Mouse (Mus musculus) G1E (cell line): ENCODE results near the gene Rdh16f1.

Experiments used
- CTCF ChIP-seq: IDR thresholded peaks from 2 replicates; pipeline ENCODE4 v1.5.1; 2012; ENCODE audit warnings: low read depth, low read length, inconsistent platforms, mixed read lengths
- GATA1 ChIP-seq: IDR thresholded peaks from 2 replicates; pipeline ENCODE4 v1.6.1; 2012; ENCODE audit warnings: borderline replicate concordance, low read length, inconsistent platforms, mixed read lengths
- TAL1 ChIP-seq: conservative IDR thresholded peaks from 2 replicates; pipeline ENCODE4 v1.6.1; 2012; ENCODE audit warnings: low read depth, low read length, inconsistent platforms, mixed read lengths

DNA sequence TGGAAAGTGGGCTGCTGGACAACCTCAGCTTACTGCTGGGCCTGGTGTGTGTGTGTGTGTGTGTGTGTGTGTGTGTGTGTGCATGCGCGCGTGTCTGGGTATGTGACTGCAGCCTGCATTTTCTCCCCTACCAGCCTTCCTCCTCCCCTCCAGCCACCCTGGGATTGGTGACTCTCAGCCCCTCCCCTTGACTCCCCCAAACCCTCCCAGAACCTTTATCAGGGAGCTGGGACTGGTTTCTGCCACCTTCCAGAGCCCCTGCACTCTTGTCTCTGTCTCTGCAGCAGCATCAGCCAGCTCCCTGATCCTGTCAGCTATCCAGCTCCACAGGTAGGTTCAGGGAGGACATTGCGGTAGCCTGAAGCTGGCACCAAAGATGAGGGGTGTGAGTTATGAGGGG, 34.5 kb upstream of the Rdh16f1 start:
- TF ChIP-seq CTCF (no peak), GATA1 (no peak), TAL1 (no peak)
